Mouse (Mus musculus) embryonic facial prominence, embryonic 10.5 days (tissue): Measurements from ENCODE around the gene Ptrh1. TPM values are rescaled to one million over a fixed set of nuclear protein-coding genes. Genes with fewer than 3 reads are reported as not detected.

Experiments
- polyA plus RNA-seq: library from polyadenylated mRNA; unstranded; fragments of >200 nt; fragmentation: Nextera tagmentation; extraction: Ambion mirVana; gene quantifications from 2 replicates; pipeline ENCODE4 v1.2.1, GENCODE M21; 2016

Gene Ptrh1
- polyA plus RNA-seq, 1 experiment from 2014 or later, result 5.3 TPM

Other genes starting within 250 kb of the Ptrh1 start
- 11.8 and 12.3 TPM in 2 replicates for gene Fam102a, start 240.5 kb upstream of the Ptrh1 start, polyA plus RNA-seq
- 109 and 111 TPM in 2 replicates for gene Dpm2, start 204.9 kb upstream of the Ptrh1 start, polyA plus RNA-seq
- 2.0 and 2.1 TPM in 2 replicates for gene Pip5kl1, start 201.0 kb upstream of the Ptrh1 start, polyA plus RNA-seq
- 0.11 TPM in 2 replicates for gene 9430097D07Rik, start 200.1 kb upstream of the Ptrh1 start, polyA plus RNA-seq
- 25.1 and 26.4 TPM in 2 replicates for gene St6galnac4, start 188.7 kb upstream of the Ptrh1 start, polyA plus RNA-seq
- gene St6galnac6, start 176.1 kb upstream of the Ptrh1 start, polyA plus RNA-seq, result 17.1 and 17.3 TPM in 2 replicates
- 20.5 and 24.7 TPM in 2 replicates for gene Ak1, start 154.0 kb upstream of the Ptrh1 start, polyA plus RNA-seq
- 23.7 and 25.5 TPM in 2 replicates for gene Eng, start 129.2 kb upstream of the Ptrh1 start, polyA plus RNA-seq
- 33.5 and 35.5 TPM in 2 replicates for gene Fpgs, start 71.6 kb upstream of the Ptrh1 start, polyA plus RNA-seq
- 130 and 135 TPM in 2 replicates for gene Cdk9, start 62.7 kb upstream of the Ptrh1 start, polyA plus RNA-seq
- gene Sh2d3c, start 54.7 kb upstream of the Ptrh1 start, polyA plus RNA-seq, result 27.1 and 27.5 TPM in 2 replicates
- 0.52 and 0.57 TPM in 2 replicates for gene 6330409D20Rik, start 34.8 kb upstream of the Ptrh1 start, polyA plus RNA-seq
- 48.9 and 53.5 TPM in 2 replicates for gene Tor2a, start 18.6 kb upstream of the Ptrh1 start, polyA plus RNA-seq
- gene Ttc16, start 153 bp upstream of the Ptrh1 start, polyA plus RNA-seq, result 0.31 and 0.34 TPM in 2 replicates
- gene Cfap157, start 8.6 kb downstream of the Ptrh1 start, polyA plus RNA-seq, result 0.54 and 0.60 TPM in 2 replicates
- 24.4 and 25.1 TPM in 2 replicates for gene Stxbp1, start 71.5 kb downstream of the Ptrh1 start, polyA plus RNA-seq
- 43.9 and 46.4 TPM in 2 replicates for gene Fam129b, start 100.3 kb downstream of the Ptrh1 start, polyA plus RNA-seq
- 196 and 200 TPM in 2 replicates for gene Rpl12, start 185.8 kb downstream of the Ptrh1 start, polyA plus RNA-seq
- gene Lrsam1, start 185.8 kb downstream of the Ptrh1 start, polyA plus RNA-seq, result 7.8 and 8.9 TPM in 2 replicates
- 19.7 and 21.5 TPM in 2 replicates for gene Slc2a8, start 206.3 kb downstream of the Ptrh1 start, polyA plus RNA-seq